Mouse (Mus musculus) midbrain, embryonic 12.5 days (tissue): Measurements from ENCODE around the gene Zfyve21. TPM values are rescaled to one million over a fixed set of nuclear protein-coding genes. Genes with fewer than 3 reads are reported as not detected.

Experiments
- ATAC-seq: fragments of 200-750 bp; cut with Nextera tagmentation; 2 replicates; pipeline ENCODE4 v1.8.0; 2017; ENCODE audit warnings: low read depth, moderate TSS enrichment, moderate library complexity; ENCODE audit not compliant: low FRiP score
- H3K27ac ChIP-seq: fragments of 300-500 bp; sonication (generic); replicated peaks from 2 replicates; pipeline ENCODE4 v1.5.1; 2016; ENCODE audit warnings: mild to moderate bottlenecking
- H3K27me3 ChIP-seq: fragments of 300-500 bp; sonication (generic); 2 replicates; pipeline ENCODE4 v1.6.1; 2016; ENCODE audit warnings: mild to moderate bottlenecking
- H3K36me3 ChIP-seq: fragments of 300-500 bp; sonication (generic); 2 replicates; pipeline ENCODE4 v1.6.1; 2016
- H3K4me1 ChIP-seq: fragments of 300-500 bp; sonication (generic); 2 replicates; pipeline ENCODE4 v1.6.1; 2016
- H3K4me2 ChIP-seq: fragments of 300-500 bp; sonication (generic); replicated peaks from 2 replicates; pipeline ENCODE4 v1.6.1; 2016; ENCODE audit warnings: mild to moderate bottlenecking, moderate library complexity
- H3K4me3 ChIP-seq: fragments of 300-500 bp; sonication (generic); 2 replicates; pipeline ENCODE4 v1.5.1; 2016; ENCODE audit warnings: mild to moderate bottlenecking
- H3K9ac ChIP-seq: fragments of 300-500 bp; sonication (generic); replicated peaks from 2 replicates; pipeline ENCODE4 v1.6.1; 2016; ENCODE audit warnings: mild to moderate bottlenecking, moderate library complexity
- H3K9me3 ChIP-seq: fragments of 300-500 bp; sonication (generic); 2 replicates; pipeline ENCODE4 v1.6.1; 2016; ENCODE audit warnings: mild to moderate bottlenecking
- WGBS: fragments of 180-500 bp; shearing (Covaris S2); methylation state at CpG from one replicate; pipeline ENCODE4 v1.1.7; 2016; 5-methylcytosine and 5-hydroxymethylcytosine counted together
- polyA plus RNA-seq: library from polyadenylated mRNA; unstranded; fragments of >200 nt; fragmentation: Nextera tagmentation; extraction: Ambion mirVana; gene quantifications from 2 replicates; pipeline ENCODE4 v1.2.1, GENCODE M21; 2016

Zfyve21 gene
- polyA plus RNA-seq, 1 experiment from 2014 or later: 54.1 TPM

GRCm38 (mm10) chr12:111787015-111787414 lies 27.0 kb upstream of the Zfyve21 start:
- H3K36me3 ChIP-seq: peaks cover 99% of the 10 kb centered on the region
- no peaks in the 10 kb centered on the region for H3K9me3 ChIP-seq
- H3K27ac ChIP-seq: no peak overlapping the region
- H3K9ac ChIP-seq: no peak overlapping the region
- no peak overlapping the region for H3K4me3 ChIP-seq
- WGBS: 92% methylated on average over 6 of the region's 6 CpGs
- H3K27me3 ChIP-seq: no peaks in the 10 kb centered on the region
- H3K4me1 ChIP-seq: no peaks in the 10 kb centered on the region
- no peak for ATAC-seq
- H3K4me2 ChIP-seq: no peak overlapping the region

- Histone ChIP-seq H3K4me1 (no peaks in the 10 kb centered on the region), H3K27ac (no peak overlapping the region), H3K27me3 (no peaks in the 10 kb centered on the region), H3K9ac (no peak overlapping the region), H3K4me2 (no peak overlapping the region), H3K9me3 (no peaks in the 10 kb centered on the region), H3K36me3 (peaks cover 100% of the 10 kb centered on the region), H3K4me3 (no peak overlapping the region)
- 95% methylated on average over 5 of the region's 5 CpGs for WGBS
- no peak for ATAC-seq
Measured at GRCm38 (mm10) chr12:111790090-111790489, 23.9 kb upstream of the Zfyve21 start.

GRCm38 (mm10) chr12:111790631-111791030 lies 23.3 kb upstream of the Zfyve21 start:
- Histone ChIP-seq H3K4me1 (no peaks in the 10 kb centered on the region), H3K9ac (no peak overlapping the region), H3K27ac (no peak overlapping the region), H3K36me3 (peaks cover 100% of the 10 kb centered on the region), H3K9me3 (no peaks in the 10 kb centered on the region), H3K4me2 (no peak overlapping the region), H3K27me3 (no peaks in the 10 kb centered on the region), H3K4me3 (no peak overlapping the region)
- WGBS: 90% methylated on average over 7 of the region's 7 CpGs
- no peak for ATAC-seq

GRCm38 (mm10) chr12:111791474-111792104 lies 22.4 kb upstream of the Zfyve21 start:
- no peak overlapping the region for H3K4me2 ChIP-seq
- peak overlapping the region; percentile 42; the same call in 1 of the 2 replicates for H3K27ac ChIP-seq
- H3K9ac ChIP-seq: no peak overlapping the region
- no peak overlapping the region for H3K4me3 ChIP-seq
- WGBS: 86% methylated on average over 13 of the region's 13 CpGs
- H3K36me3 ChIP-seq: peaks cover 100% of the 10 kb centered on the region
- no peaks in the 10 kb centered on the region for H3K9me3 ChIP-seq
- H3K27me3 ChIP-seq: no peaks in the 10 kb centered on the region
- ATAC-seq: no peak
- H3K4me1 ChIP-seq: no peaks in the 10 kb centered on the region

- Histone ChIP-seq H3K9me3 (no peaks in the 10 kb centered on the region), H3K27me3 (no peaks in the 10 kb centered on the region), H3K4me3 (no peak overlapping the region), H3K27ac (no peak overlapping the region), H3K36me3 (peaks cover 97% of the 10 kb centered on the region), H3K4me1 (no peaks in the 10 kb centered on the region), H3K4me2 (no peak overlapping the region), H3K9ac (no peak overlapping the region)
- 83% methylated on average over 22 of the region's 22 CpGs for WGBS
- ATAC-seq: no peak
Measured at GRCm38 (mm10) chr12:111794102-111794501, 19.9 kb upstream of the Zfyve21 start.

GRCm38 (mm10) chr12:111794526-111795179 lies 19.3 kb upstream of the Zfyve21 start:
- no peak overlapping the region for H3K27ac ChIP-seq
- H3K4me3 ChIP-seq: no peak overlapping the region
- H3K36me3 ChIP-seq: peaks cover 96% of the 10 kb centered on the region
- H3K9ac ChIP-seq: no peak overlapping the region
- H3K4me1 ChIP-seq: no peaks in the 10 kb centered on the region
- 96% methylated on average over 18 of the region's 18 CpGs for WGBS
- ATAC-seq: no peak
- H3K4me2 ChIP-seq: no peak overlapping the region
- H3K27me3 ChIP-seq: no peaks in the 10 kb centered on the region
- no peaks in the 10 kb centered on the region for H3K9me3 ChIP-seq

GRCm38 (mm10) chr12:111795180-111795895 lies 18.6 kb upstream of the Zfyve21 start:
- no peaks in the 10 kb centered on the region for H3K4me1 ChIP-seq
- H3K9ac ChIP-seq: no peak overlapping the region
- H3K36me3 ChIP-seq: peaks cover 91% of the 10 kb centered on the region
- no peak overlapping the region for H3K4me2 ChIP-seq
- H3K27ac ChIP-seq: no peak overlapping the region
- H3K4me3 ChIP-seq: no peak overlapping the region
- no peak for ATAC-seq
- H3K27me3 ChIP-seq: no peaks in the 10 kb centered on the region
- WGBS: 90% methylated on average over 28 of the region's 28 CpGs
- no peaks in the 10 kb centered on the region for H3K9me3 ChIP-seq

- no peak overlapping the region for H3K9ac ChIP-seq
- H3K27ac ChIP-seq: no peak overlapping the region
- ATAC-seq: no peak
- H3K4me3 ChIP-seq: no peak overlapping the region
- WGBS: 90% methylated on average over 8 of the region's 8 CpGs
- no peak overlapping the region for H3K4me2 ChIP-seq
- peaks cover 91% of the 10 kb centered on the region for H3K36me3 ChIP-seq
- H3K9me3 ChIP-seq: no peaks in the 10 kb centered on the region
- H3K4me1 ChIP-seq: no peaks in the 10 kb centered on the region
- H3K27me3 ChIP-seq: no peaks in the 10 kb centered on the region
Measured at GRCm38 (mm10) chr12:111797251-111797650, 16.7 kb upstream of the Zfyve21 start.

- ATAC-seq: no peak
- no peaks in the 10 kb centered on the region for H3K27me3 ChIP-seq
- no peaks in the 10 kb centered on the region for H3K9me3 ChIP-seq
- no peak overlapping the region for H3K4me3 ChIP-seq
- no peak overlapping the region for H3K9ac ChIP-seq
- WGBS: 95% methylated on average over 13 of the region's 13 CpGs
- H3K4me2 ChIP-seq: no peak overlapping the region
- H3K27ac ChIP-seq: no peak overlapping the region
- peaks cover 90% of the 10 kb centered on the region for H3K36me3 ChIP-seq
- H3K4me1 ChIP-seq: no peaks in the 10 kb centered on the region
Measured at GRCm38 (mm10) chr12:111798493-111798892, 15.5 kb upstream of the Zfyve21 start.

- Histone ChIP-seq H3K36me3 (peaks cover 89% of the 10 kb centered on the region), H3K4me2 (no peak overlapping the region), H3K27ac (no peak overlapping the region), H3K4me3 (no peak overlapping the region), H3K27me3 (no peaks in the 10 kb centered on the region), H3K4me1 (no peaks in the 10 kb centered on the region), H3K9me3 (no peaks in the 10 kb centered on the region), H3K9ac (no peak overlapping the region)
- WGBS: 85% methylated on average over 10 of the region's 10 CpGs
- ATAC-seq: no peak
Measured at GRCm38 (mm10) chr12:111800459-111801183, 13.3 kb upstream of the Zfyve21 start.

- H3K9me3 ChIP-seq: no peaks in the 10 kb centered on the region
- no peak for ATAC-seq
- H3K4me3 ChIP-seq: no peak overlapping the region
- H3K27ac ChIP-seq: no peak overlapping the region
- no peaks in the 10 kb centered on the region for H3K27me3 ChIP-seq
- peaks cover 89% of the 10 kb centered on the region for H3K36me3 ChIP-seq
- 91% methylated on average over 5 of the region's 5 CpGs for WGBS
- H3K4me2 ChIP-seq: no peak overlapping the region
- H3K9ac ChIP-seq: no peak overlapping the region
- H3K4me1 ChIP-seq: no peaks in the 10 kb centered on the region
Measured at GRCm38 (mm10) chr12:111803538-111803937, 10.4 kb upstream of the Zfyve21 start.

- 92% methylated on average over 6 of the region's 6 CpGs for WGBS
- Histone ChIP-seq H3K36me3 (peaks cover 51% of the 10 kb centered on the region), H3K27ac (0 out of 2 replicates have a peak overlapping the region, but pooled peaks have one; percentile 68), H3K9me3 (no peaks in the 10 kb centered on the region), H3K9ac (no peak overlapping the region), H3K4me2 (no peak overlapping the region), H3K4me3 (no peak overlapping the region), H3K27me3 (peaks cover 6% of the 10 kb centered on the region; the same call in 1 of the 2 replicates), H3K4me1 (peaks cover 23% of the 10 kb centered on the region)
- no peak for ATAC-seq
Measured at GRCm38 (mm10) chr12:111808775-111809174, 5.2 kb upstream of the Zfyve21 start.
